In the genomic region with DNA sequence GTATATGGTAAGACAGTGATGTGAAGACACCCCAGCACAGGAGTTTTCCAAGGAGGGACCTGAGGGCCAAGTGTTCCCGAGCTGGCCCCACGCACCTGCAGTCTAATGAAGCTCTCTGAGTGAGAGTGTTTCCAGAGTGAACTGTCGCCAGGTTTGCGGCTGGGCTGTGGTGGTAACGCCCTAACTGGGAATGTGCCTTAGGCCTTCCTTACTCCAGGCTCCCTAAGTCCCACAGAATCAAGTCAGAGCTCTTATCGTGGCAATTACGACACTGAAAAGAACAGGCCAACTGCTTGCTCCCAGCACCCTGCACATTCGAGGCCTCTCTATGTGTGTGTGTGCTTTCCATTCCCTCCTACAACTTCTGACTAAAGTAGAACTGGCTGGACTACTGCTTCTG, we compare ENCODE assay signal across 25 mouse cellular contexts. TPM values are rescaled to one million over a fixed set of nuclear protein-coding genes. Genes with fewer than 3 reads are reported as not detected.
A peak's percentile ranks its signal among the peaks of the same experiment; 100 is the strongest.
DNase-seq lines count a peak whose midpoint lies in the region; ATAC-seq and TF ChIP-seq lines count a peak whose summit lies in the region.
"Had no signal": no experiment of that assay in that cellular context is flagged by ENCODE, and none has a peak within 500 bp of the region (broad histone marks: within the 10 kb centered on the region; RNA-seq: fewer than 3 reads in every experiment).

No protein-coding gene starts in this region.

- no peak overlapping the region for H3K4me2 ChIP-seq in embryonic facial prominence, embryonic 14.5 days (ENCODE audit: low read depth, low read length)
- H3K4me2 ChIP-seq in lung, postnatal 0 days (replicated peaks; ENCODE audit: low read depth, low read length): no peak overlapping the region
- no peak overlapping the region for H3K4me2 ChIP-seq in intestine, embryonic 14.5 days (ENCODE audit: low read length)
- no peak overlapping the region for H3K4me2 ChIP-seq in stomach, embryonic 16.5 days (ENCODE audit: low read depth, low read length)
- no peak overlapping the region for H3K4me2 ChIP-seq in midbrain, embryonic 11.5 days
- H3K4me2 ChIP-seq: forebrain, embryonic 12.5 days; liver, embryonic 12.5 days; lung, embryonic 15.5 days; neural tube, embryonic 12.5 days had no signal

- TF ChIP-seq EP300 in lung, postnatal 0 days (IDR thresholded peaks at IDR 0.05): no peak

- no peak overlapping the region for H3K9ac ChIP-seq in embryonic facial prominence, embryonic 14.5 days (ENCODE audit: low read depth, low read length)
- no peak overlapping the region for H3K9ac ChIP-seq in lung, postnatal 0 days (replicated peaks; ENCODE audit: low read depth)
- no peak overlapping the region for H3K9ac ChIP-seq in intestine, embryonic 14.5 days (ENCODE audit: low read length)
- no peak overlapping the region for H3K9ac ChIP-seq in stomach, embryonic 16.5 days (ENCODE audit: low read length)
- H3K9ac ChIP-seq in midbrain, embryonic 11.5 days (ENCODE audit: low read length): no peak overlapping the region
- H3K9ac ChIP-seq: forebrain, embryonic 12.5 days; liver, embryonic 12.5 days; lung, embryonic 15.5 days; neural tube, embryonic 12.5 days had no signal

- DNase-seq in embryonic facial prominence, embryonic 14.5 days (ENCODE audit: low spot score): peak; percentile 56
- no peak for DNase-seq in embryonic facial prominence, embryonic 10.5 days (ENCODE audit: low spot score)
- peak; percentile 74 for DNase-seq in lung, postnatal 0 days (ENCODE audit: low spot score)
- DNase-seq in lung, postnatal 4 days: no peak
- peak; percentile 41 for DNase-seq in intestine, embryonic 14.5 days (ENCODE audit: low spot score)
- no peak for DNase-seq in adipocyte (ENCODE audit: low spot score)
- no peak for DNase-seq in midbrain, embryonic 11.5 days (ENCODE audit: low spot score, missing footprints)
- DNase-seq: adrenal gland, postnatal 36 days; cerebellum, adult 2 months; gastrocnemius, postnatal 10 days; kidney, adult 8-10 months; kidney, postnatal 25 days; layer of hippocampus, adult 9-11 months; left cerebral cortex, postnatal 4 days; thymus, postnatal 4 days had no signal

- no peak overlapping the region for H3K4me3 ChIP-seq in embryonic facial prominence, embryonic 14.5 days (ENCODE audit: low read depth, low read length)
- H3K4me3 ChIP-seq in embryonic facial prominence, embryonic 10.5 days: no peak overlapping the region
- H3K4me3 ChIP-seq in lung, postnatal 0 days (ENCODE audit: low read depth, low read length): no peak overlapping the region
- H3K4me3 ChIP-seq in intestine, embryonic 14.5 days (ENCODE audit: low read depth, low read length): no peak overlapping the region
- no peak overlapping the region for H3K4me3 ChIP-seq in stomach, embryonic 16.5 days (replicated peaks; ENCODE audit: low read length)
- no peak overlapping the region for H3K4me3 ChIP-seq in midbrain, embryonic 11.5 days (ENCODE audit: low read depth, low read length)
- H3K4me3 ChIP-seq: forebrain, embryonic 12.5 days; hindbrain, embryonic 10.5 days; left cerebral cortex, adult 2 months; liver, embryonic 12.5 days; lung, embryonic 15.5 days; midbrain, embryonic 10.5 days; neural tube, embryonic 12.5 days had no signal

- ATAC-seq in embryonic facial prominence, embryonic 14.5 days (ENCODE audit: low read depth): 0 out of 2 replicates have a peak, but pooled peaks have one; percentile 22
- ATAC-seq in lung, postnatal 0 days: peak; percentile 86
- no peak for ATAC-seq in intestine, embryonic 14.5 days (replicated peaks; ENCODE audit: low FRiP score, low TSS enrichment, low read depth)
- ATAC-seq in stomach, embryonic 16.5 days (ENCODE audit: insufficient read depth, low FRiP score): peak; percentile 73
- no peak for ATAC-seq in midbrain, embryonic 11.5 days (ENCODE audit: low FRiP score)
- ATAC-seq: hindbrain, postnatal 0 days; liver, embryonic 12.5 days; Patski had no signal

- H3K9me3 ChIP-seq in embryonic facial prominence, embryonic 14.5 days (ENCODE audit: control insufficient read depth, low read length): no peaks in the 10 kb centered on the region; the same call in 1 of the 2 replicates
- no peaks in the 10 kb centered on the region for H3K9me3 ChIP-seq in embryonic facial prominence, embryonic 10.5 days
- H3K9me3 ChIP-seq in lung, postnatal 0 days (ENCODE audit: low read length): no peaks in the 10 kb centered on the region
- H3K9me3 ChIP-seq in intestine, embryonic 14.5 days (ENCODE audit: control insufficient read depth, low read length): no peaks in the 10 kb centered on the region
- H3K9me3 ChIP-seq in stomach, embryonic 16.5 days (replicated peaks; ENCODE audit: control insufficient read depth, low read length): no peaks in the 10 kb centered on the region
- no peaks in the 10 kb centered on the region for H3K9me3 ChIP-seq in midbrain, embryonic 11.5 days (ENCODE audit: control insufficient read depth, low read length)
- H3K9me3 ChIP-seq: forebrain, embryonic 12.5 days; hindbrain, embryonic 10.5 days; liver, embryonic 12.5 days; lung, embryonic 15.5 days; midbrain, embryonic 10.5 days; neural tube, embryonic 12.5 days had no signal

- TF ChIP-seq CTCF in lung, postnatal 0 days (IDR thresholded peaks at IDR 0.05): no peak

- H3K36me3 ChIP-seq in embryonic facial prominence, embryonic 14.5 days (ENCODE audit: control insufficient read depth, insufficient read depth, low read length): no peaks in the 10 kb centered on the region
- no peaks in the 10 kb centered on the region; the same call in 1 of the 2 replicates for H3K36me3 ChIP-seq in embryonic facial prominence, embryonic 10.5 days (replicated peaks)
- no peaks in the 10 kb centered on the region for H3K36me3 ChIP-seq in lung, postnatal 0 days (ENCODE audit: insufficient read depth, low read length)
- H3K36me3 ChIP-seq in intestine, embryonic 14.5 days (ENCODE audit: control insufficient read depth, insufficient read depth, low read length): no peaks in the 10 kb centered on the region
- no peaks in the 10 kb centered on the region for H3K36me3 ChIP-seq in stomach, embryonic 16.5 days (ENCODE audit: control insufficient read depth, insufficient read depth, low read length)
- H3K36me3 ChIP-seq in midbrain, embryonic 11.5 days (ENCODE audit: control insufficient read depth, insufficient read depth, low read length): no peaks in the 10 kb centered on the region
- H3K36me3 ChIP-seq: forebrain, embryonic 12.5 days; hindbrain, embryonic 10.5 days; lung, embryonic 15.5 days; midbrain, embryonic 10.5 days; neural tube, embryonic 12.5 days had no signal

- 64% methylated on average over 8 of the region's 8 CpGs for WGBS in embryonic facial prominence, embryonic 14.5 days
- WGBS in embryonic facial prominence, embryonic 10.5 days: 78% methylated on average over 8 of the region's 8 CpGs
- 56% methylated on average over 8 of the region's 8 CpGs for WGBS in lung, postnatal 0 days
- 75% methylated on average over 8 of the region's 8 CpGs for WGBS in intestine, embryonic 14.5 days
- 55% methylated on average over 8 of the region's 8 CpGs for WGBS in stomach, embryonic 16.5 days
- 79% methylated on average over 8 of the region's 8 CpGs for WGBS in midbrain, embryonic 11.5 days

- H3K27me3 ChIP-seq in embryonic facial prominence, embryonic 14.5 days (replicated peaks; ENCODE audit: control insufficient read depth, insufficient read depth, low read length): no peaks in the 10 kb centered on the region
- H3K27me3 ChIP-seq in embryonic facial prominence, embryonic 10.5 days (replicated peaks; ENCODE audit: low read depth, poor library complexity, severe bottlenecking): no peaks in the 10 kb centered on the region
- H3K27me3 ChIP-seq in lung, postnatal 0 days (replicated peaks; ENCODE audit: insufficient read depth, low read length): 0 out of 2 replicates have a peak, but pooled peaks cover 4% of the 10 kb centered on the region
- H3K27me3 ChIP-seq in intestine, embryonic 14.5 days (replicated peaks; ENCODE audit: control insufficient read depth, insufficient read depth, low read length): no peaks in the 10 kb centered on the region
- H3K27me3 ChIP-seq in stomach, embryonic 16.5 days (ENCODE audit: control insufficient read depth, insufficient read depth, low read length): no peaks in the 10 kb centered on the region
- no peaks in the 10 kb centered on the region for H3K27me3 ChIP-seq in midbrain, embryonic 11.5 days (ENCODE audit: control insufficient read depth, insufficient read depth, low read length)
- H3K27me3 ChIP-seq: forebrain, embryonic 12.5 days; liver, embryonic 12.5 days; neural tube, embryonic 12.5 days; Patski had no signal

- peaks cover 14% of the 10 kb centered on the region for H3K4me1 ChIP-seq in embryonic facial prominence, embryonic 14.5 days (ENCODE audit: control insufficient read depth, insufficient read depth, low read length)
- H3K4me1 ChIP-seq in embryonic facial prominence, embryonic 10.5 days: peaks cover 43% of the 10 kb centered on the region
- no peaks in the 10 kb centered on the region for H3K4me1 ChIP-seq in lung, postnatal 0 days (ENCODE audit: insufficient read depth, low read depth, low read length)
- H3K4me1 ChIP-seq in intestine, embryonic 14.5 days (replicated peaks; ENCODE audit: control insufficient read depth, insufficient read depth, low read length): 0 out of 2 replicates have a peak, but pooled peaks cover 5% of the 10 kb centered on the region
- H3K4me1 ChIP-seq in stomach, embryonic 16.5 days (ENCODE audit: control insufficient read depth, insufficient read depth, low read length): peaks cover 11% of the 10 kb centered on the region
- H3K4me1 ChIP-seq in midbrain, embryonic 11.5 days (ENCODE audit: control insufficient read depth, insufficient read depth, low read length): peaks cover 12% of the 10 kb centered on the region

- no peak overlapping the region for H3K27ac ChIP-seq in embryonic facial prominence, embryonic 14.5 days (replicated peaks; ENCODE audit: low read depth, low read length)
- H3K27ac ChIP-seq in embryonic facial prominence, embryonic 10.5 days (replicated peaks): no peak overlapping the region
- no peak overlapping the region for H3K27ac ChIP-seq in lung, postnatal 0 days (ENCODE audit: low read length)
- no peak overlapping the region for H3K27ac ChIP-seq in intestine, embryonic 14.5 days (ENCODE audit: low read depth)
- H3K27ac ChIP-seq in stomach, embryonic 16.5 days (ENCODE audit: low read length): peak overlapping the region; percentile 46
- no peak overlapping the region for H3K27ac ChIP-seq in midbrain, embryonic 11.5 days (ENCODE audit: low read depth, low read length)
- H3K27ac ChIP-seq: forebrain, embryonic 12.5 days; hindbrain, embryonic 10.5 days; hindbrain, postnatal 0 days; left cerebral cortex, adult 2 months; liver, embryonic 12.5 days; lung, embryonic 15.5 days; midbrain, embryonic 10.5 days; neural tube, embryonic 12.5 days had no signal

RNA-seq across cellular contexts. Expression of a gene that starts 51.8 kb away (rescaled TPM):
- 24.0 and 24.7 TPM in 2 replicates for polyA plus RNA-seq in embryonic facial prominence, embryonic 14.5 days (2014; fragmentation: Nextera tagmentation; extraction: Ambion mirVana)
- 30.9 and 31.2 TPM in 2 replicates for polyA plus RNA-seq in embryonic facial prominence, embryonic 10.5 days (2016; fragmentation: Nextera tagmentation; extraction: Ambion mirVana)
- 11.4 and 13.1 TPM in 2 replicates for polyA plus RNA-seq in lung, postnatal 0 days (2015; fragmentation: Nextera tagmentation; extraction: Ambion mirVana)
- polyA plus RNA-seq in intestine, embryonic 14.5 days (2014; fragmentation: Nextera tagmentation; extraction: Ambion mirVana): 33.0 and 34.3 TPM in 2 replicates
- 21.7 and 23.7 TPM in 2 replicates for polyA plus RNA-seq in stomach, embryonic 16.5 days (2015; fragmentation: Nextera tagmentation; extraction: Ambion mirVana)
- polyA plus RNA-seq in midbrain, embryonic 11.5 days (2014; fragmentation: Nextera tagmentation; extraction: Ambion mirVana): 28.0 and 29.8 TPM in 2 replicates

Comparison
In these comparisons a context has a peak if more than half of its experiments do, and no peak if none do; other contexts are left out.
1. DNase-seq: peak in embryonic facial prominence, embryonic 14.5 days (single experiment), lung, postnatal 0 days (single experiment) and intestine, embryonic 14.5 days (single experiment); none in embryonic facial prominence, embryonic 10.5 days (single experiment), lung, postnatal 4 days (0 of 2), adipocyte (single experiment) and midbrain, embryonic 11.5 days (single experiment).
2. ATAC-seq: peak in embryonic facial prominence, embryonic 14.5 days (single experiment), lung, postnatal 0 days (single experiment) and stomach, embryonic 16.5 days (single experiment); none in intestine, embryonic 14.5 days (single experiment) and midbrain, embryonic 11.5 days (single experiment).